Mouse (Mus musculus): Measurements from ENCODE around the gene Gmcl1. TPM values are rescaled to one million over a fixed set of nuclear protein-coding genes. Genes with fewer than 3 reads are reported as not detected.

Gene Gmcl1
- 5.9 and 15.3 TPM in 2 replicates for polyA plus RNA-seq (2021; fragmentation: Nextera tagmentation)
- long read RNA-seq, experiment 1, transcript Gmcl1-201 (14 exons, 2,949 nt): major isoform, 37 of 65 reads
- long read RNA-seq, experiment 1, partial matches to known transcripts: 12 of 65 reads
- long read RNA-seq, experiment 1, other reads (novel, unspliced or antisense): 16 of 65 reads
- long read RNA-seq, experiment 2, partial matches to known transcripts: 5 of 9 reads
- long read RNA-seq, experiment 2, other reads (novel, unspliced or antisense): 1 of 9 reads

DNA sequence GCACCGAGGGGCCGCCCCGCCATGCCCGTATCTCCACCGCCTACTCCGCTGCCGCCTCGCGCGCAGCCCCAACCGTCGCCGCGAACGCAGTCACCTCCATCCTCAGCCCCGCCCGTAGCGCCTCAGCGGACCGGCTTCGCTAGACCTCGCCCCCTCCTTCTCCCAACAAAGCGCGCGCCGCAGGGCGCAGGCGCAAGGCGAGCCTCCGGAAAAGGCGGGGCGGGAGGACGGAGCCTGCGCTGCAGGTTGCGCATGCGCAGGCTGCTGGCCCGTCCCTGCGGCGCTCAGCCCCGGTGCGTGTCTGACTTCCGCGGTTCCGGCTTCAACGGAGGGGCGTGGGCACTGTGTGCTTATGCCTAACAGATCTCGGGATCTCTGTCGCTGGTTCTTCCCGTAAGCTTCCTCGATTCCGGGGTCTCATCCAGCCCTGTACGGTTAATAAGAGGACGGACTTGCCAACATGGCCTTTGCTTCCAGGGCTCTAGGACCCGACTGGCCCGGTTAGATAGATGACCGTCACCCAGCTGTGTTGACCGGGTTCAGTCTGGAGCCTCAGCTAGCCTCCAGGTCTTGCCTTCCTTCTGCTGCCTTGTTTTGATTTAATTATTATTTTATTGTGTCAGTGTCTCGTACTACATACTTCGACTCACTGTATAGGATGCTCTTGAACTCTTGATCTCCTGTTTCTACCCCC, at the start of gene Gmcl1:
Gene Gmcl1 (minus strand): TSS at position 201 of the 694 bp plus-strand sequence.

DNA sequence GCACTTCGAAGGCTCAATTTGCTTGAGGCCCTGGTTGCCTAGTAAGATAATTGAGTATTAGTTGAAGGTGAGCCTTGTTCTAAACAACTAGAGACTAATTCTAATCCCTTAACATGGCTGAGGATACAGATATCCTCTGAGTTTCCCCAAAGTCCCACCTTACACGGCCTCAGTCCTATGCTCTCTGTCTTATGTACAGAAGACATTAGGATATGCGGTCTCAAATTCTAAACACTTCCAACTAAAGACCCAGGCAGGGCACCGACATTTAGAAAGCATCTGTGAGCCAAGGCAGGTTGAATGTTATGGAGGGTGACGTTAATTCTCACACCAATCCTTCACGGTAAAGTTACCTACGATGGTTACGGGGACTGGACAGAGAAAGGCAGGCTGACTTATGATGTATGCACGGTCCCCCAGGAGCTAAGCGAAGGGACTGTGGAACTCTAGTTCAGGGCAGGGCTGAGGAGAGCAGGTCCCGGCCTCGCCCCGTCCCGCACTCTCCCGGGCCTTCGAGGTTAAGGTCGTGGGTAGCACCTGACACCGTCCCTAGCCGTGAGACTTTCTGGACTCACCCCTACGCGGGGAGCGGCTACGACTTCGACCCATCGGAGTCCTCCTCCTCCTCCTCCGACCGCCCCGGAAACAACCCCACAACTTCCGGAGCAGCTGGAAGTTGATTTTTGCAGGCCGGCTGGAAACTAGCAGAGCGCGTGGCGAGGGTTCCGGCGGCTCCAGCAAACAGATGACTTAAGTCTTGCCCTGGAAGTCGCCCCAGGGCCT, 49.1 kb downstream of the Gmcl1 start, which contains the start of gene Snrnp27:
Gene Snrnp27 (minus strand): TSS at position 651 of the 783 bp plus-strand sequence.

DNA sequence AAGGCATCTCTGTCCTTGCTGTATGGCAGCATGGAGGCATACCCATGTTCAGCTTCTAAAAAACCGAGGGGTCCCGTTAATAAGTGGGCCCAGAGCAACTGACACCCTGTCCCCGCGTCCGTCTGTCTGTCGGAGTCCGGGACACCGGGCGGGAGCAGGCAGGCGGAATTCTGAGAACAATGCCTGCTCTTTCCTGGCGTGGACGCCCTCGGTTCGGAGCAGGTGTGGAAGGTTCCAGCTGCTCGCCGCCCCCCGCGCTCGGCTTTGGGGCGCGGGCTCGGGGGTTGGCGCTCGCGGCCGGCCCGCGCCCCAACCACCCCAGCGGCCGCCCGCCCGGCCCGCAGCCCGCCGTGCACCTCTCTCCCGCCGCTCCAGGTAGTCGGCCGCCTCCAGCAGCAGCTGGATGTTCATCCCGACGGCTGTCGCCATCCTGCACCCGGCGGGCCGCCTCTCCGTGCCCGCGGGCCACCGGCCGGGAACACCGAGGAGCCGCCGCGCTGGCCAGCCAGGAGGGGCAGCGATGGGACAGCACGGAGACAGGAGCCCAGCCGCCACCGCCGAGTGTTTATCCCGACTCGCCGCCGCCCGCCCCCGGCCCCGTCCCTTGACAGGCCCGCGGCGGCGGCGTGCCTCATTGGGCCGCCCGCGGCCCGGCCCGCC, 64.5 kb downstream of the Gmcl1 start, which contains the start of gene Mxd1:
Gene Mxd1 (minus strand): TSS at position 582 of the 660 bp plus-strand sequence.

Other genes starting within 250 kb of the Gmcl1 start
- gene Pcbp1, start 207.1 kb downstream of the Gmcl1 start, polyA plus RNA-seq (2021; fragmentation: Nextera tagmentation): 87.0 and 273 TPM in 2 replicates
- 0.50 and 0.59 TPM in 2 replicates for gene Asprv1, start 105.2 kb downstream of the Gmcl1 start, polyA plus RNA-seq (2021; fragmentation: Nextera tagmentation)
- gene Mxd1, start 64.2 kb downstream of the Gmcl1 start, polyA plus RNA-seq (2021; fragmentation: Nextera tagmentation): 7.7 and 9.4 TPM in 2 replicates
- 187 TPM in 2 replicates for gene Snrnp27, start 48.9 kb downstream of the Gmcl1 start, polyA plus RNA-seq (2021; fragmentation: Nextera tagmentation)
- 6.0 and 6.7 TPM in 2 replicates for gene Anxa4, start 60.2 kb upstream of the Gmcl1 start, polyA plus RNA-seq (2021; fragmentation: Nextera tagmentation)
- gene Aak1, start 116.1 kb upstream of the Gmcl1 start, polyA plus RNA-seq (2021; fragmentation: Nextera tagmentation): 70.9 and 188 TPM in 2 replicates